Mouse (Mus musculus) heart, embryonic 15.5 days (tissue): Measurements from ENCODE around the gene Safb2. TPM values are rescaled to one million over a fixed set of nuclear protein-coding genes. Genes with fewer than 3 reads are reported as not detected.

Experiments used
- ATAC-seq: fragments of 200-750 bp; cut with Nextera tagmentation; replicated peaks from 2 replicates; pipeline ENCODE4 v1.8.0; 2017; ENCODE audit warnings: low read depth, moderate TSS enrichment; ENCODE audit not compliant: insufficient number of reproducible peaks, insufficient read depth, low FRiP score
- H3K27ac ChIP-seq: fragments of 300-500 bp; sonication (generic); 2 replicates; pipeline ENCODE4 v1.5.1; 2015; ENCODE audit warnings: mild to moderate bottlenecking, inconsistent platforms
- H3K27me3 ChIP-seq: fragments of 300-500 bp; sonication (generic); 2 replicates; pipeline ENCODE4 v1.6.1; 2015; ENCODE audit warnings: inconsistent platforms
- H3K36me3 ChIP-seq: fragments of 300-500 bp; sonication (generic); 2 replicates; pipeline ENCODE4 v1.6.1; 2015; ENCODE audit warnings: mild to moderate bottlenecking, inconsistent platforms
- H3K4me1 ChIP-seq: fragments of 300-500 bp; sonication (generic); replicated peaks from 2 replicates; pipeline ENCODE4 v1.6.1; 2015; ENCODE audit warnings: inconsistent platforms
- H3K4me2 ChIP-seq: fragments of 300-500 bp; sonication (generic); 2 replicates; pipeline ENCODE4 v1.6.1; 2015; ENCODE audit warnings: inconsistent platforms, mild to moderate bottlenecking, moderate library complexity
- H3K4me3 ChIP-seq: fragments of 300-500 bp; sonication (generic); 2 replicates; pipeline ENCODE4 v1.5.1; 2015; ENCODE audit warnings: mild to moderate bottlenecking, inconsistent platforms
- H3K9ac ChIP-seq: fragments of 300-500 bp; sonication (generic); 2 replicates; pipeline ENCODE4 v1.6.1; 2015; ENCODE audit warnings: mild to moderate bottlenecking, inconsistent platforms
- H3K9me3 ChIP-seq: fragments of 300-500 bp; sonication (generic); replicated peaks from 2 replicates; pipeline ENCODE4 v1.6.1; 2016; ENCODE audit warnings: inconsistent platforms
- WGBS: fragments of 180-500 bp; shearing (Covaris S2); methylation state at CpG from one replicate; pipeline ENCODE4 v1.1.7; 2015; ENCODE audit warnings: mixed read lengths; 5-methylcytosine and 5-hydroxymethylcytosine counted together
- polyA plus RNA-seq: library from polyadenylated mRNA; unstranded; fragments of >200 nt; fragmentation: Nextera tagmentation; extraction: Ambion mirVana; gene quantifications from 2 replicates; pipeline ENCODE4 v1.2.1, GENCODE M21; 2015

Safb2 gene
- polyA plus RNA-seq, 1 experiment from 2014 or later = 52.2 TPM

GRCm38 (mm10) chr17:56552781-56553363, 31.5 kb downstream of the Safb2 start:
- Histone ChIP-seq H3K4me3 (no peak overlapping the region), H3K27ac (no peak overlapping the region), H3K27me3 (no peaks in the 10 kb centered on the region), H3K36me3 (no peaks in the 10 kb centered on the region), H3K9me3 (no peaks in the 10 kb centered on the region), H3K4me2 (no peak overlapping the region), H3K4me1 (no peaks in the 10 kb centered on the region), H3K9ac (no peak overlapping the region)
- WGBS = 52% methylated on average over 5 of the region's 5 CpGs
- ATAC-seq = no peak

GRCm38 (mm10) chr17:56551841-56552581, 32.4 kb downstream of the Safb2 start:
- no peak overlapping the region for H3K4me3 ChIP-seq
- no peaks in the 10 kb centered on the region for H3K27me3 ChIP-seq
- no peak overlapping the region for H3K27ac ChIP-seq
- no peak for ATAC-seq
- H3K36me3 ChIP-seq = no peaks in the 10 kb centered on the region
- no peak overlapping the region for H3K4me2 ChIP-seq
- H3K9me3 ChIP-seq = no peaks in the 10 kb centered on the region
- 82% methylated on average over 6 of the region's 6 CpGs for WGBS
- no peak overlapping the region for H3K9ac ChIP-seq
- H3K4me1 ChIP-seq = peaks cover 4% of the 10 kb centered on the region

GRCm38 (mm10) chr17:56550784-56551475, 33.5 kb downstream of the Safb2 start:
- Histone ChIP-seq H3K36me3 (no peaks in the 10 kb centered on the region), H3K9me3 (no peaks in the 10 kb centered on the region), H3K27ac (no peak overlapping the region), H3K4me3 (no peak overlapping the region), H3K4me1 (peaks cover 4% of the 10 kb centered on the region), H3K27me3 (no peaks in the 10 kb centered on the region), H3K4me2 (no peak overlapping the region), H3K9ac (no peak overlapping the region)
- no peak for ATAC-seq
- WGBS = 73% methylated on average over 12 of the region's 12 CpGs

- Histone ChIP-seq H3K36me3 (no peaks in the 10 kb centered on the region), H3K9ac (no peak overlapping the region), H3K4me2 (no peak overlapping the region), H3K27ac (no peak overlapping the region), H3K27me3 (no peaks in the 10 kb centered on the region), H3K9me3 (no peaks in the 10 kb centered on the region), H3K4me3 (no peak overlapping the region), H3K4me1 (peaks cover 4% of the 10 kb centered on the region)
- WGBS = 64% methylated on average over 4 of the region's 4 CpGs
- no peak for ATAC-seq
Measured at GRCm38 (mm10) chr17:56548605-56549105, 35.7 kb downstream of the Safb2 start.

- no peaks in the 10 kb centered on the region for H3K36me3 ChIP-seq
- 67% methylated on average over 9 of the region's 9 CpGs for whole genome bisulfite sequencing
- no peak for ATAC-seq
- no peak overlapping the region for H3K27ac ChIP-seq
- no peak overlapping the region for H3K4me2 ChIP-seq
- H3K9ac ChIP-seq = no peak overlapping the region
- no peaks in the 10 kb centered on the region for H3K9me3 ChIP-seq
- no peak overlapping the region for H3K4me3 ChIP-seq
- H3K27me3 ChIP-seq = no peaks in the 10 kb centered on the region
- peaks cover 4% of the 10 kb centered on the region for H3K4me1 ChIP-seq
Measured at GRCm38 (mm10) chr17:56547846-56548604, 36.4 kb downstream of the Safb2 start.

GRCm38 (mm10) chr17:56547116-56547845, 37.1 kb downstream of the Safb2 start:
- H3K27ac ChIP-seq = no peak overlapping the region
- H3K36me3 ChIP-seq = no peaks in the 10 kb centered on the region
- no peak for ATAC-seq
- H3K4me2 ChIP-seq = no peak overlapping the region
- H3K4me1 ChIP-seq = peaks cover 4% of the 10 kb centered on the region
- H3K27me3 ChIP-seq = no peaks in the 10 kb centered on the region
- no peaks in the 10 kb centered on the region for H3K9me3 ChIP-seq
- H3K4me3 ChIP-seq = no peak overlapping the region
- 61% methylated on average over 17 of the region's 17 CpGs for WGBS
- H3K9ac ChIP-seq = no peak overlapping the region

GRCm38 (mm10) chr17:56546576-56546975, 37.8 kb downstream of the Safb2 start:
- 77% methylated on average over 5 of the region's 5 CpGs for WGBS
- Histone ChIP-seq H3K36me3 (no peaks in the 10 kb centered on the region), H3K27me3 (no peaks in the 10 kb centered on the region), H3K9me3 (no peaks in the 10 kb centered on the region), H3K4me3 (no peak overlapping the region), H3K9ac (no peak overlapping the region), H3K27ac (no peak overlapping the region), H3K4me2 (no peak overlapping the region), H3K4me1 (peaks cover 4% of the 10 kb centered on the region)
- no peak for ATAC-seq

GRCm38 (mm10) chr17:56545945-56546344, 38.4 kb downstream of the Safb2 start:
- no peak overlapping the region for H3K4me3 ChIP-seq
- H3K27ac ChIP-seq = no peak overlapping the region
- H3K4me2 ChIP-seq = no peak overlapping the region
- no peak for ATAC-seq
- 60% methylated on average over 1 of the region's 1 CpGs for WGBS
- peaks cover 4% of the 10 kb centered on the region for H3K4me1 ChIP-seq
- no peak overlapping the region for H3K9ac ChIP-seq
- no peaks in the 10 kb centered on the region for H3K9me3 ChIP-seq
- no peaks in the 10 kb centered on the region for H3K27me3 ChIP-seq
- H3K36me3 ChIP-seq = no peaks in the 10 kb centered on the region

- Histone ChIP-seq H3K4me1 (peaks cover 4% of the 10 kb centered on the region), H3K9me3 (no peaks in the 10 kb centered on the region), H3K27me3 (no peaks in the 10 kb centered on the region), H3K36me3 (no peaks in the 10 kb centered on the region), H3K4me2 (no peak overlapping the region), H3K9ac (no peak overlapping the region), H3K27ac (no peak overlapping the region), H3K4me3 (no peak overlapping the region)
- WGBS = 78% methylated on average over 7 of the region's 7 CpGs
- ATAC-seq = no peak
Measured at GRCm38 (mm10) chr17:56544699-56545387, 39.5 kb downstream of the Safb2 start.

GRCm38 (mm10) chr17:56543684-56544224, 40.6 kb downstream of the Safb2 start:
- H3K9me3 ChIP-seq = no peaks in the 10 kb centered on the region
- 77% methylated on average over 3 of the region's 3 CpGs for WGBS

More at GRCm38 (mm10) chr17:56543684-56544224, 40.6 kb downstream of the Safb2 start:
- H3K27ac ChIP-seq = no peak overlapping the region
- no peak overlapping the region for H3K4me2 ChIP-seq
- H3K9ac ChIP-seq = no peak overlapping the region
- H3K4me1 ChIP-seq = peaks cover 4% of the 10 kb centered on the region
- no peaks in the 10 kb centered on the region for H3K27me3 ChIP-seq
- H3K36me3 ChIP-seq = no peaks in the 10 kb centered on the region
- no peak overlapping the region for H3K4me3 ChIP-seq
- no peak for ATAC-seq
